ENCODE assay signal across 14 mouse cellular contexts in genomic region chr5:139405953-139406352, GRCm38 (mm10). TPM values are rescaled to one million over a fixed set of nuclear protein-coding genes. Genes with fewer than 3 reads are reported as not detected.
DNase-seq lines count a peak whose midpoint lies in the region; ATAC-seq and TF ChIP-seq lines count a peak whose summit lies in the region.
"Had no signal": no experiment of that assay in that cellular context is flagged by ENCODE, and none has a peak within 500 bp of the region (broad histone marks: within the 10 kb centered on the region; RNA-seq: fewer than 3 reads in every experiment).

No protein-coding gene starts in this region.

- H3K4me3 ChIP-seq in hindbrain, embryonic 10.5 days, result no peak overlapping the region
- no peak overlapping the region for H3K4me3 ChIP-seq in hindbrain, embryonic 16.5 days (ENCODE audit: low read length)
- no peak overlapping the region for H3K4me3 ChIP-seq in midbrain, embryonic 12.5 days
- H3K4me3 ChIP-seq in midbrain, embryonic 16.5 days (ENCODE audit: low read depth, low read length), result no peak overlapping the region
- H3K4me3 ChIP-seq in limb, embryonic 12.5 days (replicated peaks), result no peak overlapping the region
- H3K4me3 ChIP-seq in small intestine, adult 2 months (ENCODE audit: low read depth, low read length), result peak overlapping the region; percentile 38

- no peak overlapping the region for H3K4me2 ChIP-seq in hindbrain, embryonic 16.5 days (ENCODE audit: low read length)
- no peak overlapping the region for H3K4me2 ChIP-seq in midbrain, embryonic 12.5 days (replicated peaks)
- no peak overlapping the region for H3K4me2 ChIP-seq in midbrain, embryonic 16.5 days (ENCODE audit: low read length)
- 0 out of 2 replicates have a peak overlapping the region, but pooled peaks have one; percentile 4 for H3K4me2 ChIP-seq in limb, embryonic 12.5 days

- H3K9me3 ChIP-seq in hindbrain, embryonic 10.5 days, result no peaks in the 10 kb centered on the region
- H3K9me3 ChIP-seq in hindbrain, embryonic 16.5 days (ENCODE audit: control insufficient read depth, low read length), result no peaks in the 10 kb centered on the region
- no peaks in the 10 kb centered on the region for H3K9me3 ChIP-seq in midbrain, embryonic 12.5 days
- no peaks in the 10 kb centered on the region for H3K9me3 ChIP-seq in midbrain, embryonic 16.5 days (replicated peaks; ENCODE audit: control insufficient read depth, low read length, poor library complexity, severe bottlenecking)
- H3K9me3 ChIP-seq in limb, embryonic 12.5 days, result no peaks in the 10 kb centered on the region

- no peak for DNase-seq in hindbrain, embryonic 10.5 days (ENCODE audit: low spot score)
- DNase-seq in urinary bladder, postnatal 25 days (ENCODE audit: low spot score), result no peak
- DNase-seq in layer of hippocampus, adult 8-10 months (ENCODE audit: low spot score in 2 of 2), result no peak
- DNase-seq: cerebellum, postnatal 25 days; midbrain, embryonic 14.5 days; thymus, adult 2 months had no signal

- H3K27me3 ChIP-seq in hindbrain, embryonic 10.5 days (ENCODE audit: insufficient read depth, poor library complexity, severe bottlenecking), result no peaks in the 10 kb centered on the region
- no peaks in the 10 kb centered on the region for H3K27me3 ChIP-seq in hindbrain, embryonic 16.5 days (replicated peaks; ENCODE audit: control insufficient read depth, insufficient read depth, low read length)
- H3K27me3 ChIP-seq in midbrain, embryonic 12.5 days, result no peaks in the 10 kb centered on the region
- no peaks in the 10 kb centered on the region for H3K27me3 ChIP-seq in midbrain, embryonic 16.5 days (ENCODE audit: control insufficient read depth, insufficient read depth, low read depth, low read length)
- H3K27me3 ChIP-seq in limb, embryonic 12.5 days, result no peaks in the 10 kb centered on the region
- H3K27me3 ChIP-seq in small intestine, adult 2 months (ENCODE audit: control insufficient read depth, insufficient read depth, low read length), result no peaks in the 10 kb centered on the region
- H3K27me3 ChIP-seq: CH12.LX had no signal

- no peak for ATAC-seq in hindbrain, embryonic 16.5 days
- no peak for ATAC-seq in midbrain, embryonic 12.5 days (ENCODE audit: low FRiP score, low read depth)
- ATAC-seq in midbrain, embryonic 16.5 days, result no peak
- no peak for ATAC-seq in limb, embryonic 12.5 days (ENCODE audit: insufficient number of reproducible peaks, insufficient read depth, low FRiP score, low TSS enrichment, low read depth)

- WGBS in hindbrain, embryonic 10.5 days, result 89% methylated on average over 3 of the region's 3 CpGs
- WGBS in hindbrain, embryonic 16.5 days, result 59% methylated on average over 3 of the region's 3 CpGs
- 84% methylated on average over 3 of the region's 3 CpGs for WGBS in midbrain, embryonic 12.5 days
- WGBS in midbrain, embryonic 16.5 days, result 83% methylated on average over 3 of the region's 3 CpGs
- 75% methylated on average over 3 of the region's 3 CpGs for WGBS in limb, embryonic 12.5 days
- whole genome bisulfite sequencing in small intestine, adult 2 months, result 70% methylated on average over 3 of the region's 3 CpGs

- H3K36me3 ChIP-seq in hindbrain, embryonic 10.5 days, result 0 out of 2 replicates have a peak, but pooled peaks cover 3% of the 10 kb centered on the region
- no peaks in the 10 kb centered on the region for H3K36me3 ChIP-seq in hindbrain, embryonic 16.5 days (ENCODE audit: control insufficient read depth, insufficient read depth, low read length)
- no peaks in the 10 kb centered on the region for H3K36me3 ChIP-seq in midbrain, embryonic 12.5 days
- H3K36me3 ChIP-seq in midbrain, embryonic 16.5 days (ENCODE audit: control insufficient read depth, insufficient read depth, low read length), result no peaks in the 10 kb centered on the region
- no peaks in the 10 kb centered on the region for H3K36me3 ChIP-seq in limb, embryonic 12.5 days
- no peaks in the 10 kb centered on the region for H3K36me3 ChIP-seq in small intestine, adult 2 months (ENCODE audit: control insufficient read depth, insufficient read depth, low read length)

- TF ChIP-seq POLR2A in small intestine, adult 2 months (IDR thresholded peaks at IDR 0.05; ENCODE audit: low read depth, low read length), result no peak

- peaks cover 46% of the 10 kb centered on the region for H3K4me1 ChIP-seq in hindbrain, embryonic 10.5 days (replicated peaks)
- peaks cover 5% of the 10 kb centered on the region for H3K4me1 ChIP-seq in hindbrain, embryonic 16.5 days (ENCODE audit: control insufficient read depth, insufficient read depth, low read depth, low read length)
- H3K4me1 ChIP-seq in midbrain, embryonic 12.5 days, result no peaks in the 10 kb centered on the region
- no peaks in the 10 kb centered on the region for H3K4me1 ChIP-seq in midbrain, embryonic 16.5 days (ENCODE audit: control insufficient read depth, insufficient read depth, low read length)
- peaks cover 30% of the 10 kb centered on the region for H3K4me1 ChIP-seq in limb, embryonic 12.5 days (replicated peaks)
- peaks cover 11% of the 10 kb centered on the region for H3K4me1 ChIP-seq in small intestine, adult 2 months (ENCODE audit: control insufficient read depth, insufficient read depth, insufficient read length, low read length)

- H3K9ac ChIP-seq in hindbrain, embryonic 16.5 days (ENCODE audit: low read depth, low read length), result no peak overlapping the region
- 0 out of 2 replicates have a peak overlapping the region, but pooled peaks have one; percentile 4 for H3K9ac ChIP-seq in midbrain, embryonic 12.5 days (replicated peaks)
- H3K9ac ChIP-seq in midbrain, embryonic 16.5 days (ENCODE audit: low read depth, low read length), result no peak overlapping the region
- H3K9ac ChIP-seq in limb, embryonic 12.5 days (replicated peaks), result no peak overlapping the region

- peak overlapping the region; percentile 41; the same call in 1 of the 2 replicates for H3K27ac ChIP-seq in hindbrain, embryonic 10.5 days
- no peak overlapping the region for H3K27ac ChIP-seq in hindbrain, embryonic 16.5 days (ENCODE audit: low read depth, low read length)
- no peak overlapping the region for H3K27ac ChIP-seq in midbrain, embryonic 12.5 days (replicated peaks)
- no peak overlapping the region for H3K27ac ChIP-seq in midbrain, embryonic 16.5 days (ENCODE audit: low read length)
- H3K27ac ChIP-seq in limb, embryonic 12.5 days, result peak overlapping the region; percentile 53
- peak overlapping the region; percentile 55 for H3K27ac ChIP-seq in small intestine, adult 2 months (ENCODE audit: insufficient read depth, low read depth, low read length)

- no peak for TF ChIP-seq CTCF in small intestine, adult 2 months (IDR thresholded peaks at IDR 0.05; ENCODE audit: extremely low read depth, insufficient read length, insufficient replicate concordance, low read depth, low read length)

RNA-seq across cellular contexts. Expression of gene C130050O18Rik, which starts 0.9 kb away (rescaled TPM):
- polyA plus RNA-seq in hindbrain, embryonic 10.5 days (2016; fragmentation: Nextera tagmentation; extraction: Ambion mirVana), result 0.43 TPM in 1 of 2 replicates, not detected in the other
- polyA plus RNA-seq in hindbrain, embryonic 16.5 days (2015; fragmentation: Nextera tagmentation; extraction: Ambion mirVana), result 0.26 and 0.64 TPM in 2 replicates
- 0.22 and 0.36 TPM in 2 replicates for polyA plus RNA-seq in midbrain, embryonic 12.5 days (2016; fragmentation: Nextera tagmentation; extraction: Ambion mirVana)
- polyA plus RNA-seq in midbrain, embryonic 16.5 days (2015; fragmentation: Nextera tagmentation; extraction: Ambion mirVana), result 0.14 and 0.39 TPM in 2 replicates
- polyA plus RNA-seq in limb, embryonic 12.5 days (2016; fragmentation: Nextera tagmentation; extraction: Ambion mirVana), result 1.5 and 1.7 TPM in 2 replicates
- polyA plus RNA-seq in small intestine, adult 2 months (2012; rRNA removed), result 3.0 and 3.5 TPM in 2 replicates
- total RNA-seq in layer of hippocampus, adult 8-10 months (2022), result 1 to 10 TPM in 2 of 4 experiments, under 1 TPM in 2; 0.54 to 1.2 (median 0.83) TPM
- total RNA-seq: CH12.LX had no signal

RNA-seq across cellular contexts. Expression of gene Gper1, which starts 17.0 kb away (rescaled TPM):
- polyA plus RNA-seq in hindbrain, embryonic 10.5 days (2016; fragmentation: Nextera tagmentation; extraction: Ambion mirVana), result 0.40 and 0.76 TPM in 2 replicates
- 7.8 and 9.4 TPM in 2 replicates for polyA plus RNA-seq in hindbrain, embryonic 16.5 days (2015; fragmentation: Nextera tagmentation; extraction: Ambion mirVana)
- 2.3 and 3.7 TPM in 2 replicates for polyA plus RNA-seq in midbrain, embryonic 12.5 days (2016; fragmentation: Nextera tagmentation; extraction: Ambion mirVana)
- 9.4 TPM in 2 replicates for polyA plus RNA-seq in midbrain, embryonic 16.5 days (2015; fragmentation: Nextera tagmentation; extraction: Ambion mirVana)
- polyA plus RNA-seq in limb, embryonic 12.5 days (2016; fragmentation: Nextera tagmentation; extraction: Ambion mirVana), result 1.7 and 1.9 TPM in 2 replicates
- polyA plus RNA-seq in small intestine, adult 2 months (2012; rRNA removed), result 1.8 and 2.1 TPM in 2 replicates
- 1 to 10 TPM; 3.4 to 5.1 (median 4.2) TPM for total RNA-seq in layer of hippocampus, adult 8-10 months (2022)

RNA-seq across cellular contexts. Expression of gene Gpr146, which starts 28.5 kb away (rescaled TPM):
- polyA plus RNA-seq in hindbrain, embryonic 10.5 days (2016; fragmentation: Nextera tagmentation; extraction: Ambion mirVana), result 2.0 and 2.8 TPM in 2 replicates
- 3.1 and 4.0 TPM in 2 replicates for polyA plus RNA-seq in hindbrain, embryonic 16.5 days (2015; fragmentation: Nextera tagmentation; extraction: Ambion mirVana)
- 1.8 and 2.6 TPM in 2 replicates for polyA plus RNA-seq in midbrain, embryonic 12.5 days (2016; fragmentation: Nextera tagmentation; extraction: Ambion mirVana)
- polyA plus RNA-seq in midbrain, embryonic 16.5 days (2015; fragmentation: Nextera tagmentation; extraction: Ambion mirVana), result 2.5 and 2.9 TPM in 2 replicates
- 1.7 and 2.3 TPM in 2 replicates for polyA plus RNA-seq in limb, embryonic 12.5 days (2016; fragmentation: Nextera tagmentation; extraction: Ambion mirVana)
- polyA plus RNA-seq in small intestine, adult 2 months (2012; rRNA removed), result 4.0 and 6.8 TPM in 2 replicates
- 10 to 100 TPM; 12.2 to 14.8 (median 13.2) TPM for total RNA-seq in layer of hippocampus, adult 8-10 months (2022)

RNA-seq across cellular contexts. Expression of gene Cyp2w1, which starts 53.5 kb away (rescaled TPM):
- not detected in 2 replicates for polyA plus RNA-seq in hindbrain, embryonic 10.5 days (2016; fragmentation: Nextera tagmentation; extraction: Ambion mirVana)
- polyA plus RNA-seq in hindbrain, embryonic 16.5 days (2015; fragmentation: Nextera tagmentation; extraction: Ambion mirVana), result not detected in 2 replicates
- 0.20 and 0.64 TPM in 2 replicates for polyA plus RNA-seq in midbrain, embryonic 12.5 days (2016; fragmentation: Nextera tagmentation; extraction: Ambion mirVana)
- polyA plus RNA-seq in midbrain, embryonic 16.5 days (2015; fragmentation: Nextera tagmentation; extraction: Ambion mirVana), result not detected in 2 replicates
- 0.90 and 1.0 TPM in 2 replicates for polyA plus RNA-seq in limb, embryonic 12.5 days (2016; fragmentation: Nextera tagmentation; extraction: Ambion mirVana)
- polyA plus RNA-seq in small intestine, adult 2 months (2012; rRNA removed), result 0.32 and 2.0 TPM in 2 replicates
- total RNA-seq in layer of hippocampus, adult 8-10 months (2022), result not detected
- total RNA-seq: adrenal gland, postnatal 4 days; CH12.LX; left cerebral cortex, postnatal 25 days had no signal
- polyA plus RNA-seq: midbrain, embryonic 14.5 days had no signal

RNA-seq across cellular contexts. Expression of gene 3110082I17Rik, which starts 54.4 kb away (rescaled TPM):
- 49.1 and 56.3 TPM in 2 replicates for polyA plus RNA-seq in hindbrain, embryonic 10.5 days (2016; fragmentation: Nextera tagmentation; extraction: Ambion mirVana)
- 18.4 and 20.3 TPM in 2 replicates for polyA plus RNA-seq in hindbrain, embryonic 16.5 days (2015; fragmentation: Nextera tagmentation; extraction: Ambion mirVana)
- 27.5 and 29.3 TPM in 2 replicates for polyA plus RNA-seq in midbrain, embryonic 12.5 days (2016; fragmentation: Nextera tagmentation; extraction: Ambion mirVana)
- polyA plus RNA-seq in midbrain, embryonic 16.5 days (2015; fragmentation: Nextera tagmentation; extraction: Ambion mirVana), result 16.8 and 17.7 TPM in 2 replicates
- polyA plus RNA-seq in limb, embryonic 12.5 days (2016; fragmentation: Nextera tagmentation; extraction: Ambion mirVana), result 32.7 and 34.2 TPM in 2 replicates
- 6.1 and 6.2 TPM in 2 replicates for polyA plus RNA-seq in small intestine, adult 2 months (2012; rRNA removed)
- total RNA-seq in layer of hippocampus, adult 8-10 months (2022), result 10 to 100 TPM; 13.7 to 22.1 (median 17.1) TPM

Comparison
In these comparisons a context has a peak if more than half of its experiments do, and no peak if none do; other contexts are left out.
1. H3K27ac ChIP-seq: peak in hindbrain, embryonic 10.5 days (single experiment), limb, embryonic 12.5 days (single experiment) and small intestine, adult 2 months (single experiment); none in hindbrain, embryonic 16.5 days (single experiment), midbrain, embryonic 12.5 days (single experiment) and midbrain, embryonic 16.5 days (single experiment).